Mouse (Mus musculus) gastrocnemius, adult 18-20 months (tissue): ENCODE measurements around the gene Tenm1. TPM values are rescaled to one million over a fixed set of nuclear protein-coding genes. Genes with fewer than 3 reads are reported as not detected.

Experiments used
- total RNA-seq, 2 experiments: library from RNA; stranded (reverse); gene quantifications; 2 replicates each; pipeline ENCODE4 v1.2.3; 2021

Tenm1 gene
- total RNA-seq, 2 experiments from 2014 or later, result not detected

Other genes starting within 250 kb of the Tenm1 start
- gene Tex13c1, start 162.0 kb upstream of the Tenm1 start, total RNA-seq, result not detected